Comparison of ENCODE assay signal across 11 mouse cellular contexts in genomic region chr11:104197861-104198260, GRCm38 (mm10). TPM values are rescaled to one million over a fixed set of nuclear protein-coding genes. Genes with fewer than 3 reads are reported as not detected.
DNase-seq lines count a peak whose midpoint lies in the region; ATAC-seq lines count a peak whose summit lies in the region.
"Had no signal": no experiment of that assay in that cellular context is flagged by ENCODE, and none has a peak within 500 bp of the region (broad histone marks: within the 10 kb centered on the region; RNA-seq: fewer than 3 reads in every experiment).

No protein-coding gene starts in this region.

- no peak for ATAC-seq in activated CD4-positive, CD25-positive, alpha-beta regulatory T cell, adult 4 months

- intact Hi-C loops in heart, postnatal 36 days (cut with DNase I): loop anchor here (2.0 kb wide), 1 partner anchor 81 kb away; no protein-coding TSS in a partner anchor

- peak; percentile 18 for DNase-seq in heart, postnatal 36 days
- no peak for DNase-seq in heart, adult 11 months
- DNase-seq in urinary bladder, postnatal 14 days (ENCODE audit: low spot score): peak; percentile 36
- DNase-seq in urinary bladder, postnatal 4 days (ENCODE audit: low spot score in 2 of 2): no peak
- peak; percentile 46 for DNase-seq in kidney, postnatal 14 days
- no peak for DNase-seq in layer of hippocampus, postnatal 36 days
- no peak for DNase-seq in cerebellum, postnatal 14 days

RNA-seq across cellular contexts. Expression of gene Sppl2c, which starts 11.7 kb away (rescaled TPM):
- total RNA-seq in heart, postnatal 36 days (2021): not detected
- polyA plus RNA-seq in activated CD4-positive, CD25-positive, alpha-beta regulatory T cell, adult 4 months (2017; shearing (Covaris generic)): not detected
- not detected for total RNA-seq in layer of hippocampus, postnatal 36 days (2021)
- total RNA-seq: hematopoietic stem cell, adult 5-6 weeks had no signal
- polyA plus RNA-seq: embryonic facial prominence, embryonic 13.5 days; stomach, embryonic 14.5 days had no signal

RNA-seq across cellular contexts. Expression of gene Mapt, which starts 33.3 kb away (rescaled TPM):
- total RNA-seq in heart, postnatal 36 days (2021): 10 to 100 TPM; 79.5 to 92.6 TPM
- 1 to 10 TPM in 1 of 2 experiments, not detected in 1; 1.5 TPM for polyA plus RNA-seq in activated CD4-positive, CD25-positive, alpha-beta regulatory T cell, adult 4 months (2017; shearing (Covaris generic))
- 100 to 1,000 TPM; 310 to 316 TPM for total RNA-seq in layer of hippocampus, postnatal 36 days (2021)
- total RNA-seq: hematopoietic stem cell, adult 5-6 weeks had no signal

Comparison
In these comparisons a context has a peak if more than half of its experiments do, and no peak if none do; other contexts are left out.
1. DNase-seq: peak in heart, postnatal 36 days (2 of 2), urinary bladder, postnatal 14 days (single experiment) and kidney, postnatal 14 days (single experiment); none in heart, adult 11 months (single experiment), urinary bladder, postnatal 4 days (0 of 2), layer of hippocampus, postnatal 36 days (0 of 2) and cerebellum, postnatal 14 days (0 of 2).